12 mouse cellular contexts compared by ENCODE assay signal in genomic region chr4:34688021-34688420, GRCm38 (mm10). TPM values are rescaled to one million over a fixed set of nuclear protein-coding genes. Genes with fewer than 3 reads are reported as not detected.
DNase-seq lines count a peak whose midpoint lies in the region; ATAC-seq lines count a peak whose summit lies in the region.
"Had no signal": no experiment of that assay in that cellular context is flagged by ENCODE, and none has a peak within 500 bp of the region (broad histone marks: within the 10 kb centered on the region; RNA-seq: fewer than 3 reads in every experiment).

No protein-coding gene starts in this region.

- no peaks in the 10 kb centered on the region for H3K36me3 ChIP-seq in forebrain, embryonic 13.5 days (ENCODE audit: poor library complexity, severe bottlenecking)
- H3K36me3 ChIP-seq in forebrain, embryonic 11.5 days (ENCODE audit: control insufficient read depth, insufficient read depth, low read length): no peaks in the 10 kb centered on the region
- H3K36me3 ChIP-seq in lung, embryonic 16.5 days (ENCODE audit: control insufficient read depth, insufficient read depth, low read length): peaks cover 2% of the 10 kb centered on the region; the same call in 1 of the 2 replicates
- no peaks in the 10 kb centered on the region for H3K36me3 ChIP-seq in limb, embryonic 15.5 days
- H3K36me3 ChIP-seq in neural tube, embryonic 15.5 days: no peaks in the 10 kb centered on the region

- H3K27me3 ChIP-seq in forebrain, embryonic 13.5 days: no peaks in the 10 kb centered on the region
- H3K27me3 ChIP-seq in forebrain, embryonic 11.5 days (ENCODE audit: control insufficient read depth, insufficient read depth, low read length): no peaks in the 10 kb centered on the region
- H3K27me3 ChIP-seq in lung, embryonic 16.5 days (ENCODE audit: control insufficient read depth, insufficient read depth, low read depth, low read length): no peaks in the 10 kb centered on the region
- H3K27me3 ChIP-seq in limb, embryonic 15.5 days: no peaks in the 10 kb centered on the region
- no peaks in the 10 kb centered on the region for H3K27me3 ChIP-seq in neural tube, embryonic 15.5 days (replicated peaks)
- H3K27me3 ChIP-seq: embryonic facial prominence, embryonic 15.5 days had no signal

- ATAC-seq in forebrain, embryonic 13.5 days: no peak
- ATAC-seq in forebrain, embryonic 11.5 days (replicated peaks; ENCODE audit: low FRiP score): no peak
- ATAC-seq in lung, embryonic 16.5 days (ENCODE audit: low read depth): no peak
- no peak for ATAC-seq in limb, embryonic 15.5 days (ENCODE audit: insufficient number of reproducible peaks, low FRiP score, low TSS enrichment, low read depth)
- ATAC-seq in neural tube, embryonic 15.5 days (ENCODE audit: low FRiP score): no peak
- no peak for ATAC-seq in megakaryocyte-erythroid progenitor cell, adult 5-6 weeks (replicated peaks; ENCODE audit: low FRiP score, low TSS enrichment, poor library complexity, severe bottlenecking)

- H3K4me3 ChIP-seq in forebrain, embryonic 13.5 days: no peak overlapping the region
- H3K4me3 ChIP-seq in forebrain, embryonic 11.5 days (ENCODE audit: low read depth, low read length): no peak overlapping the region
- H3K4me3 ChIP-seq in lung, embryonic 16.5 days (ENCODE audit: low read length): no peak overlapping the region
- peak overlapping the region; percentile 91; the same call in 1 of the 2 replicates for H3K4me3 ChIP-seq in limb, embryonic 15.5 days
- no peak overlapping the region for H3K4me3 ChIP-seq in neural tube, embryonic 15.5 days (replicated peaks)

- H3K4me1 ChIP-seq in forebrain, embryonic 13.5 days: peaks cover 10% of the 10 kb centered on the region
- no peaks in the 10 kb centered on the region for H3K4me1 ChIP-seq in forebrain, embryonic 11.5 days (replicated peaks; ENCODE audit: control insufficient read depth, insufficient read depth, low read length)
- peaks cover 4% of the 10 kb centered on the region for H3K4me1 ChIP-seq in lung, embryonic 16.5 days (replicated peaks; ENCODE audit: control insufficient read depth, insufficient read depth, low read length)
- H3K4me1 ChIP-seq in limb, embryonic 15.5 days: no peaks in the 10 kb centered on the region; the same call in 1 of the 2 replicates
- H3K4me1 ChIP-seq in neural tube, embryonic 15.5 days: peaks cover 10% of the 10 kb centered on the region
- H3K4me1 ChIP-seq: embryonic facial prominence, embryonic 15.5 days had no signal

- no peak for DNase-seq in forebrain, embryonic 11.5 days (ENCODE audit: low spot score)
- DNase-seq in lung, postnatal 10 days: no peak
- no peak for DNase-seq in kidney, postnatal 4 days
- DNase-seq: B cell, adult 2 months; lung, postnatal 36 days had no signal

- peak overlapping the region; percentile 63 for H3K4me2 ChIP-seq in forebrain, embryonic 13.5 days
- no peak overlapping the region for H3K4me2 ChIP-seq in forebrain, embryonic 11.5 days (ENCODE audit: low read depth, low read length, severe bottlenecking)
- H3K4me2 ChIP-seq in lung, embryonic 16.5 days (ENCODE audit: low read depth, low read length): peak overlapping the region; percentile 67; the same call in 1 of the 2 replicates
- H3K4me2 ChIP-seq in limb, embryonic 15.5 days: peak overlapping the region; percentile 12; the same call in 1 of the 2 replicates
- H3K4me2 ChIP-seq in neural tube, embryonic 15.5 days: peak overlapping the region; percentile 61

- no peak overlapping the region for H3K27ac ChIP-seq in forebrain, embryonic 13.5 days
- H3K27ac ChIP-seq in forebrain, embryonic 11.5 days (ENCODE audit: low read depth, low read length): no peak overlapping the region
- H3K27ac ChIP-seq in lung, embryonic 16.5 days (ENCODE audit: low read length): no peak overlapping the region
- H3K27ac ChIP-seq in limb, embryonic 15.5 days: no peak overlapping the region
- peak overlapping the region; percentile 48 for H3K27ac ChIP-seq in neural tube, embryonic 15.5 days (replicated peaks)

- 73% methylated on average over 3 of the region's 3 CpGs for WGBS in forebrain, embryonic 13.5 days
- 78% methylated on average over 3 of the region's 3 CpGs for WGBS in forebrain, embryonic 11.5 days
- 70% methylated on average over 3 of the region's 3 CpGs for WGBS in lung, embryonic 16.5 days
- 77% methylated on average over 3 of the region's 3 CpGs for WGBS in limb, embryonic 15.5 days
- 78% methylated on average over 3 of the region's 3 CpGs for WGBS in neural tube, embryonic 15.5 days

- H3K9ac ChIP-seq in forebrain, embryonic 13.5 days: no peak overlapping the region
- H3K9ac ChIP-seq in forebrain, embryonic 11.5 days (ENCODE audit: low read length): no peak overlapping the region
- no peak overlapping the region for H3K9ac ChIP-seq in lung, embryonic 16.5 days (ENCODE audit: low read length)
- H3K9ac ChIP-seq in limb, embryonic 15.5 days: no peak overlapping the region
- H3K9ac ChIP-seq in neural tube, embryonic 15.5 days (replicated peaks): no peak overlapping the region

- no peaks in the 10 kb centered on the region for H3K9me3 ChIP-seq in forebrain, embryonic 13.5 days (replicated peaks)
- no peaks in the 10 kb centered on the region for H3K9me3 ChIP-seq in forebrain, embryonic 11.5 days (ENCODE audit: control insufficient read depth, low read length)
- H3K9me3 ChIP-seq in lung, embryonic 16.5 days (ENCODE audit: control insufficient read depth, low read length): no peaks in the 10 kb centered on the region
- no peaks in the 10 kb centered on the region for H3K9me3 ChIP-seq in limb, embryonic 15.5 days
- H3K9me3 ChIP-seq in neural tube, embryonic 15.5 days (replicated peaks): no peaks in the 10 kb centered on the region
- H3K9me3 ChIP-seq: embryonic facial prominence, embryonic 15.5 days had no signal

RNA-seq across cellular contexts. Expression of gene Slc35a1, which starts 0.8 kb away (rescaled TPM):
- 49.9 and 53.6 TPM in 2 replicates for polyA plus RNA-seq in forebrain, embryonic 13.5 days (2015; fragmentation: Nextera tagmentation; extraction: Ambion mirVana)
- 53.7 and 62.9 TPM in 2 replicates for polyA plus RNA-seq in forebrain, embryonic 11.5 days (2014; fragmentation: Nextera tagmentation; extraction: Ambion mirVana)
- polyA plus RNA-seq in lung, embryonic 16.5 days (2015; fragmentation: Nextera tagmentation; extraction: Ambion mirVana): 55.2 and 63.6 TPM in 2 replicates
- polyA plus RNA-seq in limb, embryonic 15.5 days (2015; fragmentation: Nextera tagmentation; extraction: Ambion mirVana): 46.0 and 48.4 TPM in 2 replicates
- polyA plus RNA-seq in neural tube, embryonic 15.5 days (2015; fragmentation: Nextera tagmentation; extraction: Ambion mirVana): 45.7 and 48.1 TPM in 2 replicates
- 24.4 and 26.3 TPM in 2 replicates for total RNA-seq in megakaryocyte-erythroid progenitor cell, adult 5-6 weeks (2014; fragmentation: Nextera tagmentation)
- 24.8 and 29.1 TPM in 2 replicates for total RNA-seq in megakaryocyte-erythroid progenitor cell, adult 5-6 weeks (2017)

RNA-seq across cellular contexts. Expression of gene Cfap206, which starts 42.0 kb away (rescaled TPM):
- 1.4 and 1.6 TPM in 2 replicates for polyA plus RNA-seq in forebrain, embryonic 13.5 days (2015; fragmentation: Nextera tagmentation; extraction: Ambion mirVana)
- 0.88 and 1.2 TPM in 2 replicates for polyA plus RNA-seq in forebrain, embryonic 11.5 days (2014; fragmentation: Nextera tagmentation; extraction: Ambion mirVana)
- polyA plus RNA-seq in lung, embryonic 16.5 days (2015; fragmentation: Nextera tagmentation; extraction: Ambion mirVana): 11.1 and 13.2 TPM in 2 replicates
- not detected in 2 replicates for polyA plus RNA-seq in limb, embryonic 15.5 days (2015; fragmentation: Nextera tagmentation; extraction: Ambion mirVana)
- 1.7 and 2.2 TPM in 2 replicates for polyA plus RNA-seq in neural tube, embryonic 15.5 days (2015; fragmentation: Nextera tagmentation; extraction: Ambion mirVana)
- total RNA-seq in megakaryocyte-erythroid progenitor cell, adult 5-6 weeks (2014; fragmentation: Nextera tagmentation): not detected in 2 replicates
- total RNA-seq in megakaryocyte-erythroid progenitor cell, adult 5-6 weeks (2017): not detected in 2 replicates
- total RNA-seq: gastrocnemius, postnatal 4 days had no signal
